Mouse (Mus musculus): ENCODE measurements around the gene Galnt16.

The Galnt16 gene

DNA sequence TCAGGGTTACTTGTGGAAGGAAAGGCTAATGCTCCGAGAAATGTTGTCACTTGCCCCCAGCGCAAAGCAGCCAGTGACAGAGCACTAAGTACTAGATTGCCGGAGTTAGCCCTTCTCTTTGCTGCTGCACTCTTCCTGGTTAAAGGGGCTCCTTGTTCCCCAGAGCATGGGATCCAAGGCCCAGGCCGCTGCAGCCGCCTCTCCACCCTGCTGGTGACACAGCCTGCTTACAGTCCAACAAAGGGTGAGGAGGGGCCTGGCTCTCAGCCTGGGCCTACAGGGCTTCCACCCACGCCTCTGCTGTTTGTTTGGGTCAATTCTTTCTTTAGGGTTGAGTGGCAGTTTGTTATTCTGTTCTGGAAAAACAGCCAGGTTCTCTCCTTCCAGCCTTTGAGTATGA, 80.7 kb downstream of the Galnt16 start:
- peak; percentile 58 for DNase-seq (ENCODE audit: low spot score)

DNA sequence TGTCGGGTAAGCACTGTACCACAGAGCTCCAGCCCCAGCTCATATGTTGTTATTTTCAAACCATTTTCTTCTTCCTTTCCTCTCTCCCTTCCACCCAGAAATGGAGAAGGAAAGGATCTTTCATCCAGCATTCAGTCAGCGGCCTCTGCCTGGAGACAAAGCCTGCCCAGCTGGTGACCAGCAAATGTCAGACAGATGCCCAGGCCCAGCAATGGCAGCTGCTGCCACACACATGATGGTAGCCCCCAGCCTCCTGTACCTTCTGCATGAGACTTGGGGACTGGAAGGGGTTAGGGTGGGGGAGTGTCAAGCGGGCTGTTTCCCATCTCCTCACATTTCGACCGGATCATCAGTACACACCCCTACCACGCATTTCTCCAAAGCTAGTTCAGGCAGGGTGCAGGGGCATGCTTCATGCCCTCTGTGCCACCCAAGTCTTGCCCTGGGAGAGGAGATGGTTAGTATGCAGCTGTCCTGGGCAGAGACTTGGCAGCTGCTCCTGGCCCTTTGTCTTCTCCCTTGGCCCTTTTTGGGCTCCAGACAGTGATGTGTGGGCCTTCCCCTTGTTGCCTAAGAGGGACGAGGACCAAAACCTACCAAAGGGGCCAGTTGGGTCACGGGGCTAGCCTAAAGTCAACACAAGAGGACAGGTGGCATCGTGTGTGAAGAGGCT, 83.7 kb downstream of the Galnt16 start:
- DNase-seq (ENCODE audit: low spot score) = no peak

DNA sequence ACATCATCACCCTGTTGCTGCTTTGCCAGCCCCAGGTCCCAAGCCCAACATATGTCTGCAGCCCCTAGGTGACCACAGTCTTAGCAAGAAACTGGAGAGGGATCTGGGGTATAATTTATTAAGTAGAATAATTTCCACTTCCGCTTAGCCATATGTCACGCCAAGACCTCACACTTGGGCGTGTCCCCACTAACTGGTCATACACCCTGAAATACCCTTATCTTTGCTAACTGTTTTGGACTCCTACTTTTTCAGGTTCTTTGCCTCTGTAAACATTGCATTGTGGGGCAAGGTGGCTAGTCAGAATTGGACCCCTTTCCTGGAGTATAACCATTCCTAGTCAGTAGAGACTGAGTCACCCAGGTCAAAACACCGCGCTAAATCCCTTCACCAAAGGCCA, 84.4 kb downstream of the Galnt16 start:
- DNase-seq (ENCODE audit: low spot score) = no peak

DNA sequence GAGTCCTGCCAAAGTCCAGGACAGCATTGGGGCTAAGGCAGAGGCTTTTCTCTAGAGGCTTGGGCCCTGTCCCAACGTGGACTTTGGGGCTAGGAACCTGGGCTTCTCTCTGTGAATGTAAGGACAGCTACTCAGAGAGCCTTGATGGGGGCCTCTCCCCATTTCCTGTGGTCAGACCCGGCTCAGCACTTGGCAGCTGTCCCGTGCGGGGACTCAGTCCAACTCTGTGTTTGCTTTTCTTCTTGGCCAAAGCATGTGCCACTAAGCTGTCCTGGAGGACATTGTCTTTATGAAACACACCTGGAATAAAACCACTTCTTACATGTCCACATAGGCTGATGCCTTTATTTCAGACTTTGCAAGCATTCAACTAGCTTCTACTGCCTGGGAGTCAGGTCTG, 85.5 kb downstream of the Galnt16 start:
- DNase-seq (ENCODE audit: low spot score) = peak; percentile 61

DNA sequence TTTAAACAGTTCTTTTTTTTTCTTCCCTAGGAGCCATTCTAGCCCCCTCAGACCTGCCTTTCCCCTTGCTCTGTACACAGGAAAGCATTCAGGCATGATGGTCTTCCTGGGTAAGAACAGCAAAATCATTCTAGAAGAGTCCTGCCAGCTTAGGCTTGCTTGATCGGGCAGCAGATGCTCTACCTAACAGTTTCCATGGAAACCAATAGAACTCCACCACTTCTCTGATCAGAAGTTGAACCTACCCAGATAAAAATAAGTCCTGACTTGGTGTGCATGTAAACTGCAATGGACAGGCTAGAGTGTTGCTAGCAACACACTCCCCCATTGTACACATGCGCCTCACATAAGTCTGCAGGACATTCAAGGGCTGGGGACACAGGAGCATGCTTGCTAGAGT, 86.1 kb downstream of the Galnt16 start:
- DNase-seq (ENCODE audit: low spot score) = no peak

DNA sequence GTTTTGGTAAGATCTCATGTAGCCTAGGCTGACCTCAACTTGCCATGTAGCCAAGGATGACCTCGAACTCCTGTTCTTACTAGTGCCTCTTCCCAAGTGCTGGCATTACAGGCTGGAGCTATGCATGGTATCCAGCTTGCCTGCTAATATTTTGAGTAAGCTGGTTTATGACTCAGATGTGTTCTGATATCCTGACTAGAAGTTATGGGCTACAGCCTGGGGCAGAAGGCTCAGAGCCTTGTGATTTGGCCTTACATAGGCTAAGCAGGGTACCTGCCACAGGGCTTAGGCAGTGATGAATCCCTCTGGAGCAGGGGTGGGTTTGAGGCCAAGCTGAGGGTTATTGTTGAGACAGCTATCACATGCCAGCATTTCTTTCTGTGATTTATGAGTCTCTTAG, 90.5 kb downstream of the Galnt16 start:
- DNase-seq (ENCODE audit: low spot score) = no peak

DNA sequence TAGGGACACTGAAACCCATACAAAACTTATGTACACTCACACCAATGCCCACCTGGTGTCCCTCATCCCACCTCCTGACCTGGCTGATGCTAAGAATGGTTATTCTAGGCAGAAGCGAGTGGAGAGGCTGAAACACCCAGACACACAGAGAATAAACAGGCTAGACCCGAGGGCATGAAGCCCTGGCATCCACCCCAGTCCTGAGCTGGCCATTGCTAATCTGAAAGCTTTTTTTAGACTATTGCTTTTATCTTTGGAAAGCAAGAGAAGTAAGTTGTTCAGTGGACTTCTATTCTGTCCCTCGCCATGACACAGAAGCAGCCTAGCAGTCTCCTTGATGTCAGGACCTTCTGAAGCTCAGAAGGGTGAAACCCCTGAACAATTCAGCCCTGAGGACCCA, 91.9 kb downstream of the Galnt16 start:
- DNase-seq (ENCODE audit: low spot score) = no peak

DNA sequence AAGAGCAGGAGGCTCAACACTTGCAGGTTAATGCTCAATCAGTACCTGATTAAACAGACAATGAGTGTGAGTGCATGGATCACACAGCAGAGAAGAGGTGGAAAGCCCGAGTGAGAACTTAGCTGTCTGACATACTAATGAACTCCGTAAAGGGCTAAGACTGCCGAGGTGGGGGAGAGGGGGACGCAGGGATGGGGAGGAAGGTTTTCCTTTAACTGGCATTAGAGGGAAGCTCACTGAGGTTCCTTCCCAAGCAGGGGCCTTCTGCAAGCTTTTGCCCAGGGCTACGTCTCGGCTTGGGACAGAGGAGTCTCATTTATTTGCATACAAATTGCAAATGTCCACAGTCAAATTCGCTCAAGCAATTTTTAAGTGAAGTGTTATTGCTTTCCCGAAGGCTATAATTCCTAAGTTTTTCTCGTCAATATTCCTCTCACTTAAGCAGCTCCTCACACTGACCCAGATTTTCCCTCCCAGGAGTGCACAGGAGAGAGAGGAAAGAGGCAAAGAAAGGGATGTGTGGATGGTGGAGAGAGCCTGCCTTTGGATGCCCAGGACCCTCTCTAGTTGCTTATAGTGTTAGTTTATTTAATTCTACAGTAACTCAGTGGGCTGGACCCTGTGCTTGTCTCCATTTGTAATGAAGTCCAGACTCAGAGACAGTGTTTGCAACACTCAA, 94.2 kb downstream of the Galnt16 start:
- no peak for DNase-seq (ENCODE audit: low spot score)

DNA sequence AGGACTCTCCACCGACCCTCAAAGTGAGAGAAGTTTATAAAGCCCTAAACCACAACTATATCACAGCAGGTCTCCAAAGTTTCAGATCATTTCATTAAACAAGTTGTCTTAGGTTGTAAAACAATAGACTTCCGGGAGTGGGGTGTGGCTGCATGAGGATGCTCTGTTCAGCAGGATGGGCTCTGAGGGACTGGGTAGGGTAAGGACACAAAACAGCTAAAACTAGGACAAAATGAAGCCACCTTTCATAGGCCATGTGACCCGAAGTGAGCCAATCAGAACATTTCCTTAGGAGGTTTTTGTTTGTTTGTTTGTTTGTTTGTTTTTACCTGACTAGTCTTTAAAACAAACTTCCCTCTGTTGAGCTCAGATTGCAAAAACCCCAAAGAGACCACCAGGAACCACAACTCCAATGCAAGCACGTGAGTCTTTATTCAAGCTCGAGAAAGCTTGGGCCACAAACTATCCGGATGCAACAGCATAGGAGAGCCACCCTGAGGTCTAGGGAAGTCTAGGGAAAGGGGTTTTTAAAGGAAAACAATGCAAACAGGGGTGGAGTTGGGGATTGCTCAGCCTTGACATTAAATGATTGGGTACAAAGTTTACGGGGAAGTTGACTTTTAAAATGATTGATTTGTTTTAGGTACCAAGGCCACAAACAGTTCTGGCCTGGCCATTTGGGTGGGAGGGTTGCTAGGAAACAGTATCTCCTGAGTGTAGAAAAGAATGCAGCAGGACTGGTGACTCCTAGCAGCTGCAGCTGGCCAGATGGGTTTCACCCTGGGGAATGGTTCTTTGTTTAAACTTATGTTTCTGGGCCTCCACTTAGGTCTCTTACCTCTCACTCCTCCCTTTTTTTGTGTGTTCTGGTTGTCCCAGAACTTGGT, 97.5 kb downstream of the Galnt16 start:
- no peak for DNase-seq (ENCODE audit: low spot score)

DNA sequence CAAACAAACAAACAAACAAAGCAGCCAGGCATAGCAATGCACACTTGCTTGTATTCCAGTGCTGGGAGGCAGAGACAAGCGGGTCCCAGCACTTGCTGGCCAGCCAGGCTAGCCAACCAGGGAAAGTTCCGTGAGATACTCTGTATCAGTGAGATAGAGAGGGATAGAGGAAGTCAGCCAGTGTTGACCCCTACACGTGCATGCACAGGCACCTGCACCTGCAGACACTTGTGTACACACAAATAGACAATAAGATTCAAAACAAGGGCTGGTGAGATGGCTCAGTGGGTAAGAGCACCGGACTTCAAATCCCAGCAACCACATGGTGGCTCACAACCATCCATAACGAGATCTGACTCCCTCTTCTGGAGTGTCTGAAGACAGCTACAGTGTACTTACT, 102.4 kb downstream of the Galnt16 start:
- no peak for DNase-seq (ENCODE audit: low spot score)

DNA sequence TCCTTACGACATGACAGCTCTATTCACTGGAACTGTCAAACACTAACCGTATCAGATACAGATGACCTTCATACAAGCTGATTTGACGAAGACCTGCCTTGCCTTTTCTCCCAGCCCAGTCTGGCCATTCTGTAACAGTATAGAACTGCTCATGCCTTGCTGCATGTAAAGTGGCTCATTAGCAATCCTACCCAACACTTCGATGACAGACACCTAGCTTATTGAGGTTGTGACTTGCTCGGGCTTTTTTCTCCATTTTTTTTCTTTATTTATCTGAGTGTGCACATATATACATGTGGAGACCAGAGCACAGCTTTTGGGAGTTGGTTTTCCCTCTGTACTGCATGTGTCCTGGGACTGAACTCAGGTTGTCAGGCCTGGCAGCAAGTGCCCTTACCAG, 113.7 kb downstream of the Galnt16 start:
- no peak for DNase-seq (ENCODE audit: low spot score)

DNA sequence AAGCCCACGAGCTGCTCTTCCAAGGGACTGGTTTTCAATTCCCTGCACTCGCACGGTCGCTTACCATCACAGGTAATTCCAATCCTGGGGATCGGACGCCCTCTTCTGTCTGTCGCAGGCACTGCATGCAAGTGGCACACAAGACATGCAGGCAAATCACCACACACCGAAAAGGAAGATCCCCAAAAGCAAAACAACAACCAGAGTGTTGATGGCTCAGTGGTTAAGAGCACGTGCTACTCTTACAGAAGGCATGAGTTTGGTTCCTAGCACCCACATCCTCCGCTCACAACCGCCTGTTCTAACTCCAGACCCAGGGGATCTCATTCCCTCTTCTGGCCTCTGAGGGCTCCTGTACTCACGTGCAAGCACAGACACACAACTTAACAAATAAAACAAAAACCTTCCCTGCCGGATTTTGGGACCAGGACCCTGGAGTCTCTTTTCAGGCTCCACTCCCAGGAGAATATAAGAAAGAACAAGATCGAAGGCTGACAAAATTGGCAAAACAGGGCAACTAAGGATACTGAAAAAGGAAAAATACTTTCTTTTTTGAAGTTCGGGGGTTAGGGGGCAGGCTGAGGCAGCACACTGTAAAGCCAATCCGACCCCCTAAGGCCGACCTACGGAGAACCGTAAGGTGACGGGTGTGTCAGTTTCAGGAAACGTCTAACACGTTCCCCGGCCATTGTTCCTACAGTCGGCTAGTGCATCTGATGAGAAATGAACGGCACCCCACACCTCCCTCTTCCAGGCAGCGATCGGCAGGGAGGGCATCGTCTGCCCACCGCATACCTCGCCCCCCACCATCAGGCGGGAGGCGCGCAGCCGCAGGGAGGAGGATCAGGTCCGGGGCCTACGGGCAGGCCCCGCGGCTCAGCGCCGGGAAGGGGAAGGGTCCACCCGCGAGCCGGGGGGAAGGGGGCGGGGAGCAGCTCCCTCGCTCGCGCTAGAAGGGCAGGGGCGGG, 124.9 kb downstream of the Galnt16 start:
- peak; percentile 82 for DNase-seq (ENCODE audit: low spot score)

DNA sequence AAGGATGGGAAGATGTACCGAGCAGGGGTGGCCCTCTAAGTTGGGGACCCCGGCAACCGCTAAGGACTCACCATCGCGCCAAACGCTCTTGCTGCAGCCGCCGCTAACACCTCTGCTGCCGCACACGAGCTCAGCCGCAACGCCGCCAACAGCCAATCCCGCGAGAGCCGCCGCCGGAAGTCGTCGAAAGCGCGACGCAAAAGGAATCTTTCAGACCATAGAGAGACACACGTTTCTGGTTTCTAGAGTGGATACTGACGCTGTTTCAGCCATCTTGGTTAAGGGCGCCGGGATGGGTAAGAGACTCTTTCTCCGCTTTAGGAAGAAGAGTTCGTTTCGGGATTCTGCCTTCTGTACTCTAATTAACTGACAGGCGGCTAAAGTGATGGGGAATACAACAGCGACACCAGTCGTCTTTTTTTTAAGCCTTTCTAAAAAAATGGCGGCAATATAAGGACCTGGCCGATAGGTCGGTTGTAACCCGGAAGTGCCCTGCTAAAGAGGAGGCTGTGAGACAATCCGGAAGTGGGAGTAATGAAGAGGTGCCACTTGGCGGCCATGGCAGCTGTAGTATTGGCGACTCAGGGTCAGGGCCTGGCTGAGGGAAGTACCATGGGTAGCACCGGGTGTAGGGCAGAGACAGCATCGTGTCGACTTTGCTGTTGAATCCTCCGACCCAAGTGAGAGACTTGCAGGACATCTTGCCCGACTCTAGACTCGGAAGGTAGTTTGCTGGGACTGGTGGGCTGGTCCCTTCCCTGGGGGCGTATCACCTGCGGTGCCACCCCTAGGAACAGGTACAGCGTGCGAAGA, 125.8 kb downstream of the Galnt16 start, which contains the start of the genes Slc39a9 and Erh:
TSS of gene Slc39a9 (plus strand) at position 191 of the 813 bp plus-strand sequence.
TSS of gene Erh (minus strand) at position 649 of the 813 bp plus-strand sequence.
- peak; percentile 92 for DNase-seq (ENCODE audit: low spot score)

DNA sequence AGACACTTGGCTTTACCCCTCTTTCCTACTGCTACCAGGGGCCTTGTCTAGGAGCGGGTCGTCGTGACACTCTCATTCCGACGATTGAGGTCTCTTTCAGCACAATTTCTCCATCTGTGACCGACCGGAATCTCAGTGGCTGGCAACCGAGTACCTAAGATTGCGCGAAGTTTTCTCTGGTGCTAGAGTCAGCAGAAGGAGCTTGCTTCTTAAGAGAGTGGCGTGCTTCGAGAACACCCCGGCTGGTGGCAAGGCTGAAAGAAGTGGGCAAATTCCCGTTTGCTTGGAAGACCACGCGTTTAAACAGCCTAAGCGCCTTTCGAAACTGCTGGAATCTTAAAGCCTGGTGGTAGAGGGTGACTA, 126.4 kb downstream of the Galnt16 start:
- no peak for DNase-seq (ENCODE audit: low spot score)

DNA sequence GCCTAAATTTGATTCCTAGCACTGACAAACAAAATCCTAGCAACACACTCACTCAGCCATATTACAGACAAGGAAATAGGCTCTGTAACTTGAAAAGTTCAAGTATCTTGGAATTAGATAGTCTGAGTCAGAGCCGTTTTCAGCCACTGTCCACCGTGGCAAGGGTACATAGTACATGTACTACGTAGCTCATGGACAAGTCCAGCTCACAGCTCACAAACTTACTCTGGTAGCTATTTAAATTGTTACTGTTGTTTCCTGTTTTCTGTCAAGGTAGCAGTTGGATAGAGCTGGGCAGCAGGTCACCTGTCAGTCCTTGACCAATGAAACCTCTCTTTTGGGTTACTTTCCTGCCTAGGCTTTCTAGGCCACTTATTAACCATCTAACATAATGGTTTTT, 128.3 kb downstream of the Galnt16 start:
- no peak for DNase-seq (ENCODE audit: low spot score)

DNA sequence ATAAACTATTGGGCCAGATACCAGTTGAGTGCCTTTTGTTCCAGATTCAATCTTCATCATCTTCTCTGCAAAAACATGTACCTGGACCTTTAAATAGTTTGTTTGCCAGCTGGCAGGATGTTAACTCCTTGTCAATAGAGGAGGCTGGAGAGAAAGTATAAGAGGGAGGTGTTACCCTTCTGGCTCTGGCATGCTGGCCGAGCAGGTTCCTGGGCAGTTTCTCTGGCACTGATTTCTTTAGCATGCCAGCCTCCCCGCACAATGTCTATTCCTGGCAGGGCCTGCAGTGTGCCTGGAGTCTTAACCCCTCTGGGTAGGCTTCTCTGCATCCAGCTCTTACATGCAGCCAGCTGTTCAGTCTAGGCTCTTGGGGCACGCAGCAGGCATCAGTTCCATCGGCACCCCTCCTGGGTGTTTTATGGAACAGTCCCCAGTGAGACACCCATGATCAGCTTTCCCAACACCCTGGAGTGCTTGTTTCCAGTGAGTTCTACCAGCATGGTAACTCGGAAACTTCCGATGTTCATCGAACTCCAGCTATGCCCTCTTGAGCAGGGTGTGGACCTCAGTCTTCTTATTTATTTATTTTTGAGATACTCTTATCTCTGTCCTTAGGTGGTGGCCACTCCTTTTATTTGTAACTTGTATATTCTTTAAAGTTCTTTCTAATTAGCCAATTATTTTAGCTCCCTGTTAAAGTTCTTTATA, 136.0 kb downstream of the Galnt16 start:
- DNase-seq (ENCODE audit: low spot score) = no peak

DNA sequence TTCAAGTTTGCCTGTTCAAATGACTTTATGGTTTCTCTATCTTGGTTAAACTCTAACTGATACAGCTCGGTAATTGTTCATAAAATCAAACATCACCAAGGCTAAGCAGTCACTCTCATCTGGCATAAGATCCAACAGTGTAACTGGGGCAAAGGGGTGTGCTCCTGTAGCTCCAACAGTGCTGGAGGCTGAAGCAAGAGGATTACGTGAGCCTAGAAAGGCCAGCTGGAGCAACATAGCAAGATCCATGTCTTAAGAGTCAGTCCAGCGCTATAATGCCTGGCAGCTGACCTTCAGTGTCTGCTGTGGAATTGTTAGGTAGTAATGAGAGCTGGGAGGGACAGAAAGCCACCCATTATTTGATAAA, 136.6 kb downstream of the Galnt16 start:
- no peak for DNase-seq (ENCODE audit: low spot score)

DNA sequence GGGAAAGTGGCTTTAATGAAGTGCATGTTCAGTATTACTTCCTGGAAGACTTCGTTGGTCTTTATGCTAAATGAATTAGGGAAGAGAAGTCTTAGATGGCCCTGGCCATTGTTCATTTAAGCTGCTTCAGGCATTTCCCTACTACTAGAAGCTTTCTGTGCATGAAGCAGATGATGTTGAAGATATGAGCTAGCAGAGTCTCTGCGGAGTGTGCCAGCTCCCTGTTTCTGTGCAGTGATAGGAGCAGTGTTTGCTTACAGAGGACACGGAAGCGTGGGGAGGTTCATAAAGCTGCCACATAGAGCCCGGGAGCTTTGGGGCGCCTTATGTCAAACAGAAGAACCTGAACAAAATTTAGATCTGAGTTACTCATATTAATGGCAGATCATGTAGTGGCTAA, 140.6 kb downstream of the Galnt16 start:
- no peak for DNase-seq (ENCODE audit: low spot score)

DNA sequence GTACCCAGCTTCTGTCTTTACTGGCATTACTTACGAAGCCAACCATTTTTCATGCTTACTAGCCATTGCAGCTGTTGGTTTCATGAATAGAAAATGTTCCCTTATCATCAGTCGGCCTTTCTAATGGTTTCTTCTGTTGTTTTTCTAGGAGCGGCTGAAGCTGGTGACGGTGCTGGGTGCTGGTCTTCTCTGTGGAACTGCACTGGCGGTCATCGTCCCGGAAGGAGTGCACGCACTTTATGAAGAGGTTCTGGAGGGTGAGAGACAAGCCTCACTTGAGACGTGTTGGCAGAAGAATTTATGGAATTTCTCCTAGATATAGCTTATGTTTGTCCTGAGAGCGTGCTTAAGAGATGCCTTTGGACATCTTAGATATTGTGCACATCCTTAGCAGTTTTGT, 144.2 kb downstream of the Galnt16 start:
- DNase-seq (ENCODE audit: low spot score) = no peak

DNA sequence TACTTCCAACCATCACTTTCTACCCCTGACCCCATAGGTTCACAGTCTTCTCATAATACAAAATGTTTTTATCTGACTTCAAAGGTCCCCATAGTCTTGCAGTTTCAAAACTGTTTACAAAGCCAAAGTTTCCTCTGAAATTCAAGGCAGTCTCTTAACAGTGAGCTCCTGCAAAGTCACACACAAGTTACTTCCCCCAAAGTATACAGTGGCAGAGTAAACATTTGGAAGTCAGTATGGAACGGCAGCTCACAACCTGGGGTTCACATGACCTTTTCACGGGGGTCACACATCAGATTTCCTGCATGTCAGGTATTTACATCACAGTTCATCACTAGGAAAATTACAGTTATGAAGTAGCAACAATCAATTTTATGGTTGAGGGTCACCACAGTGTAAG, 145.9 kb downstream of the Galnt16 start:
- no peak for DNase-seq (ENCODE audit: low spot score)

Measured in testis, postnatal 10 days (tissue).